Mouse (Mus musculus): Measurements from ENCODE around the gene Tmem196.
"Not testable (repeated sequence)": the region's sequence is repeated elsewhere in the genome, so short reads cannot be mapped to it uniquely, and the experiment has no call there.

The Tmem196 gene

GRCm38 (mm10) chr12:119945589-119946310, at the start of gene Tmem196:
Gene Tmem196 (plus strand): TSS chr12:119945822.
- DNase-seq (ENCODE audit: low read depth, low spot score), result no peak

DNA sequence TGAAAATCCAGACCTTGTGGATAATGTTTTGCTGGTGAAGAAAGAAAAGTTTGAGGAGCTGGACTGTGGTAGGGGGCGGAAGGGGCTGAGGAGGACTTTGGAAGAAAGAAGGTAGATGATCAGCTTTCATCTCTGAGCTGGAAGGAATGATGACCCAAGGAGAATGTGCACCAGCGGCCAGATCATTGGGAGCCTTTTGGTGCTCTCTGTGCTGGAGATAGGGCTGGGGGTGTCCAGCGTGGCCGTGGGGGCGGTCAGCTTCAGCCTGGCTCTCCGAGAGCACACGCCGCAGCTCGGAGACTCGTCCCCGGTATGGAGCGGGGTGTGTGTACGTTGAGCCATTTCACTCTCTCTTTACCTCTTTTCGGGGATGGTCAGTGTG, 680 bp downstream of the Tmem196 start:
- no peak for DNase-seq (ENCODE audit: low read depth, low spot score)

DNA sequence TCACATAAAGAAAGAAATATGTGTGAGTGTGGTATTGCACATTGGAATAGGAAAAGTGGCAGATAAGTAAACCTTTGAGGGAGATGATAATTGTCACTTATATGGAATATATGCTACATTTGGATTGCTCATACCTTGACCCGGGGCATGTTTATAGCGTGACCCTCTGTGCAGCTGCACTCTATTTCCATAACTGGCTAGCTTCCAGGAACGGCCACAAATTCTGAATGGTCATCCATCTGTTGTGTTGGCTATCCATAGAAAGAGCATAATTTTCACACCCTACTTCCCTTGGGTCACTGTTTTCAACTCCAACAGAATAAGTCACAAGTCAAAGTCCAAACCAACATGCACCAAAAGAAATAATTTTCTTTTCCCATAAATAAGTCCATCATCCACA, 11.4 kb downstream of the Tmem196 start:
- no peak for DNase-seq (ENCODE audit: low read depth, low spot score)

- peak; percentile 14 for DNase-seq (ENCODE audit: low read depth, low spot score)
Measured at GRCm38 (mm10) chr12:119960730-119961129, 15.1 kb downstream of the Tmem196 start.

GRCm38 (mm10) chr12:119965373-119965772, 19.8 kb downstream of the Tmem196 start:
- DNase-seq (ENCODE audit: low read depth, low spot score), result no peak

DNA sequence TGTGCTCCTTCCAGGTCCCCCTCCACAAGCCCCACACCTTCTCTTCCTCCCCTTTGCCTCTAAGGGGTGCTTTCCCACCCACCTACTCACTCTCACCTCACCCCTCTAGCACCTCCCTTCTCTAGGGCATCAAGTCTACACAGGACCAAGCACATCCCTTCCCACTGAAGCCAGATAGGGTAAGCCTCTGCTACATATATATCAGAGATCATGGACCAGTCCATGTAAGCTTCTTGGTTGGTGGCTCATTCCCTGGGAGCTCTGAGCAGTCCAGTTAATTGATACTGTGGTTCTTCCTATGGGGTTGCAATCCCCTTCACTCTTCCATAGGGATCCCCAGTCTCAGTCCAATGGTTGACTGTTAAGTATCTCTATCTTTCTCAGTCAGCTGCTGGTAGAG, 24.4 kb downstream of the Tmem196 start:
- DNase-seq (ENCODE audit: low read depth, low spot score), result no peak

- DNase-seq (ENCODE audit: low read depth, low spot score), result no peak
Measured at GRCm38 (mm10) chr12:119981731-119982130, 36.1 kb downstream of the Tmem196 start.

GRCm38 (mm10) chr12:119998267-119998666, 52.6 kb downstream of the Tmem196 start:
- DNase-seq (ENCODE audit: low read depth, low spot score), result no peak

DNA sequence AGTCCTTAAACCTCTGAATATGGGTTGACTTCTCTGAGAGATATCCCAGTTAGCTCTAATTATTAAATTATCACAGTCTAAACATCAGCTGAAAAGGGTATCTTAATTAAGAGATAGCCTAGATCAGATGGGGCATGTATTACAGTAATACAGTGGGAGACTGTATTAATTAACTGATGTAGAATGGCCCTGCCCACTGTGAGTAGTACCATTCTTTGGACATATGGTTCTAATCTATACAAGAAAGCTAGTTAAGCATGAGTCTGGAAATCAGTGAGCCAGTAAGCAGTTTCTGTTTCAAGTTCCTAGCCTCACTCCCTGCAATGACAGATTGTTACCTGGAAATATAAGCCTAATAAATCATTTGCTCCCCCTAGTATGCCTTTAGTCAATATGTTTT, 58.7 kb downstream of the Tmem196 start:
- DNase-seq (ENCODE audit: low read depth, low spot score), result no peak

DNA sequence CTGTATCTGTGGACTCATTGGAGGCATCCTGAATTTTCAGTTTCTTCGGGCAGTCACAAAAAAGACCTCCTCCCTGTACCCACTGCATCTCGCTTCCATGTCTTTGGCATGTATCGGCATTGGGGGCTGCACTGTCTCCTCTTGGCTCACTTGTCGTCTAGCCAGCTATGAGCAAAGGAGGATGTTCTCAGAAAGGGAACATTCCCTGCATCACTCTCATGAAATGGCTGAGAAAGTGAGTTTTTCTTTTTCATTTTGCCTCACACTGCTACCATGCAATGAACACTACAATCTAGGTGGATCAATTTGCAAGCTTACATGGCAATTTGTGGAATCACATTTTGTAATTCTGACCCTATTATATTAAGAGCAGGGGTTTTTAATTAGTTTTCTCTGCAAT, 69.1 kb downstream of the Tmem196 start:
- no peak for DNase-seq (ENCODE audit: low read depth, low spot score)

DNA sequence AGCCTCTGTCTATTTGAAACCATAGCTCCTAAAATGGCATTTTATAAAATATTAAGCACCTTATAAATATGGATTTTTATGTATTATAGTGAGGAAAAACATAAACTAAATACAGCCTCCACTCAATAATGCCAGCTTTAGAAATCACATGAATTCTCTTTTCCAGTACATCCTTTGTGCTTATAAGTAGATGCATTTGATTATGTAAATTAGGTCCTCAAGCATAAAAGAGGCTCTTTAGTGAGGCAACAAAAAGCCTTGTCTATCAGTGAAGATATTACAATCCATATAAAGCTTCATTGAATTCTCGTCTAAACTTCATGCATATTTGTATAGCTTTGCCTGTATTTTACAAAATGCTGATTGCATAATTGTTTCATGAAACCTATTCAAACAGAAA, 69.6 kb downstream of the Tmem196 start:
- no peak for DNase-seq (ENCODE audit: low read depth, low spot score)

DNA sequence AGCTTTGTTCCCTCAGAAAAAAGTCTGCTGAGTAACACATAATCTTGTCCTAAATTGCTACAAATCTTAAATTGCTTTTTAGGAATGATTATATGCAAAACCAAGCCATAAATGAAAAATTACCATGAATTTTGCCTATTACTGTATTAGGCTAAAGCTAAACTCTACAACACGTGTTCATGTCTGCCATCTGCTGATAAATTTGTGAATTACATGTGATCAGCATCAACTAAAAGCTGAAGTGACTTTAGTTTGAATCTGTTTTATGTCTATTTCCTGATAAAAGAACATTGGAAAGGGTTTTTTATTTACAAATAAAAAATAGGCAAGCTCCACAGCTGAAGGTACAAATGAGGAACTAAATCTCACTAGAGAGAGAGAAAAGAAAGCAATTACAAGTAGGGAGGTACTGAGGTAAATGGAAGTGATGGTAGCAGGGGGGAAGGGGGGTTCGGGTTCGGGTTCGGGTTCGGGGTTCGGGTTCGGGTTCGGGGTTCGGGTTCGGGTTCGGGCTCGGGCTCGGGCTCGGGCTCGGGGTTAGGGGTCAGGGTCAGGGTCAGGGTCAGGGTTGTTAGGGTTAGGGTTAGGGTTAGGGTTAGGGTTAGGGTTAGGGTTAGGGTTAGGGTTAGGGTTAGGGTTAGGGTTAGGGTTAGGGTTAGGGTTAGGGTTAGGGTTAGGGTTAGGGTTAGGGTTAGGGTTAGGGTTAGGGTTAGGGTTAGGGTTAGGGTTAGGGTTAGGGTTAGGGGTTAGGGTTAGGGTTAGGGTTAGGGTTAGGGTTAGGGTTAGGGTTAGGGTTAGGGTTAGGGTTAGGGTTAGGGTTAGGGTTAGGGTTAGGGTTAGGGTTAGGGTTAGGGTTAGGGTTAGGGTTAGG, 82.7 kb downstream of the Tmem196 start:
- DNase-seq (ENCODE audit: low read depth, low spot score), result not testable (repeated sequence)
